Mouse (Mus musculus) thymus, postnatal 0 days (tissue): ENCODE measurements around the gene Ndufa6. TPM values are rescaled to one million over a fixed set of nuclear protein-coding genes. Genes with fewer than 3 reads are reported as not detected.
"Not testable (repeated sequence)": the region's sequence is repeated elsewhere in the genome, so short reads cannot be mapped to it uniquely, and the experiment has no call there.

Experiments
- DNase-seq: peaks from one replicate; pipeline ENCODE4 v3.0.0-alpha.2; 2015; ENCODE audit warnings: low spot score
- polyA plus RNA-seq: library from polyadenylated mRNA; unstranded; fragments of >200 nt; fragmentation: Nextera tagmentation; extraction: Ambion mirVana; gene quantifications from 2 replicates; pipeline ENCODE4 v1.2.1, GENCODE M21; 2015

Ndufa6 gene
- polyA plus RNA-seq = 488 and 492 TPM in 2 replicates

GRCm38 (mm10) chr15:82354126-82354945 lies at the start of gene Ndufa6:
Gene Ndufa6, minus strand, starts transcription at chr15:82354322.
- peak; percentile 99 for DNase-seq

- DNase-seq = no peak
Measured at GRCm38 (mm10) chr15:82403606-82404005, 49.5 kb upstream of the Ndufa6 start.

GRCm38 (mm10) chr15:82402741-82403140 lies 48.6 kb upstream of the Ndufa6 start:
- no peak for DNase-seq

- no peak for DNase-seq
Measured at GRCm38 (mm10) chr15:82402106-82402505, 48.0 kb upstream of the Ndufa6 start.

- DNase-seq = no peak
Measured at GRCm38 (mm10) chr15:82401516-82401915, 47.4 kb upstream of the Ndufa6 start.

- not testable (repeated sequence) for DNase-seq
Measured at GRCm38 (mm10) chr15:82395955-82396354, 41.8 kb upstream of the Ndufa6 start.

GRCm38 (mm10) chr15:82393922-82394321 lies 39.8 kb upstream of the Ndufa6 start, which contains the start of gene Cyp2d11:
Gene Cyp2d11, minus strand, starts transcription at chr15:82394022.
- DNase-seq = not testable (repeated sequence)

- DNase-seq = not testable (repeated sequence)
Measured at GRCm38 (mm10) chr15:82389916-82390315, 35.8 kb upstream of the Ndufa6 start.

GRCm38 (mm10) chr15:82385729-82386128 lies 31.6 kb upstream of the Ndufa6 start:
- no peak for DNase-seq

- no peak for DNase-seq
Measured at GRCm38 (mm10) chr15:82382441-82382840, 28.3 kb upstream of the Ndufa6 start.

GRCm38 (mm10) chr15:82380714-82381062 lies 26.6 kb upstream of the Ndufa6 start:
- DNase-seq = no peak

- peak; percentile 44 for DNase-seq
Measured at GRCm38 (mm10) chr15:82379871-82380713, 26.0 kb upstream of the Ndufa6 start, which contains the start of gene Cyp2d22. Gene Cyp2d22, minus strand, starts transcription at chr15:82380260.

- DNase-seq = no peak
Measured at GRCm38 (mm10) chr15:82379511-82379870, 25.4 kb upstream of the Ndufa6 start.

- no peak for DNase-seq
Measured at GRCm38 (mm10) chr15:82378261-82379180, 24.4 kb upstream of the Ndufa6 start.

GRCm38 (mm10) chr15:82377701-82378100 lies 23.6 kb upstream of the Ndufa6 start:
- DNase-seq = no peak

- no peak for DNase-seq
Measured at GRCm38 (mm10) chr15:82376393-82377138, 22.4 kb upstream of the Ndufa6 start.

- no peak for DNase-seq
Measured at GRCm38 (mm10) chr15:82375855-82376254, 21.7 kb upstream of the Ndufa6 start.

- DNase-seq = no peak
Measured at GRCm38 (mm10) chr15:82374437-82374836, 20.3 kb upstream of the Ndufa6 start.

- no peak for DNase-seq
Measured at GRCm38 (mm10) chr15:82372991-82373390, 18.9 kb upstream of the Ndufa6 start.

- DNase-seq = no peak
Measured at GRCm38 (mm10) chr15:82372446-82372845, 18.3 kb upstream of the Ndufa6 start.
